Mouse (Mus musculus) cerebellum, postnatal 14 days (tissue): Measurements from ENCODE around the gene Nrxn2.

Experiments used
- DNase-seq, 2 experiments: peaks; one replicate each; pipeline ENCODE4 v3.0.0; 2021; ENCODE audit warnings: mixed read lengths in 2 of 2

The Nrxn2 gene

GRCm38 (mm10) chr19:6392743-6393393 is 25.7 kb upstream of the Nrxn2 start:
- no peak for DNase-seq

- DNase-seq, result no peak
Observed at GRCm38 (mm10) chr19:6393637-6394036, 24.9 kb upstream of the Nrxn2 start.

GRCm38 (mm10) chr19:6396237-6396636 is 22.3 kb upstream of the Nrxn2 start:
- DNase-seq, result no peak

GRCm38 (mm10) chr19:6397582-6398249 is 20.8 kb upstream of the Nrxn2 start:
- no peak for DNase-seq

GRCm38 (mm10) chr19:6398447-6399284 is 19.9 kb upstream of the Nrxn2 start:
- DNase-seq, result peak; percentile 60 to 66

GRCm38 (mm10) chr19:6399285-6400095 is 19.0 kb upstream of the Nrxn2 start, which contains the start of gene Rasgrp2:
TSS of gene Rasgrp2 (plus strand) at chr19:6399340.
- peak; percentile 46 to 56 for DNase-seq

- no peak for DNase-seq
Observed at GRCm38 (mm10) chr19:6400096-6401086, 18.1 kb upstream of the Nrxn2 start.

- peak; percentile 67 to 79 for DNase-seq
Observed at GRCm38 (mm10) chr19:6401131-6401815, 17.3 kb upstream of the Nrxn2 start.

- no peak for DNase-seq
Observed at GRCm38 (mm10) chr19:6401951-6402350, 16.6 kb upstream of the Nrxn2 start.

GRCm38 (mm10) chr19:6403869-6404268 is 14.7 kb upstream of the Nrxn2 start:
- no peak for DNase-seq

- DNase-seq, result no peak
Observed at GRCm38 (mm10) chr19:6405433-6405832, 13.1 kb upstream of the Nrxn2 start.

GRCm38 (mm10) chr19:6407109-6407508 is 11.4 kb upstream of the Nrxn2 start:
- no peak for DNase-seq

GRCm38 (mm10) chr19:6407816-6408510 is 10.6 kb upstream of the Nrxn2 start:
- DNase-seq, result peak in 1 of 2 experiments; percentile 28

GRCm38 (mm10) chr19:6408749-6409148 is 9.8 kb upstream of the Nrxn2 start:
- DNase-seq, result peak in 1 of 2 experiments; percentile 25

- no peak for DNase-seq
Observed at GRCm38 (mm10) chr19:6409176-6409575, 9.4 kb upstream of the Nrxn2 start.

GRCm38 (mm10) chr19:6409936-6410335 is 8.6 kb upstream of the Nrxn2 start:
- DNase-seq, result no peak

GRCm38 (mm10) chr19:6412798-6413197 is 5.7 kb upstream of the Nrxn2 start:
- no peak for DNase-seq

- DNase-seq, result no peak
Observed at GRCm38 (mm10) chr19:6415454-6415853, 3.1 kb upstream of the Nrxn2 start.

GRCm38 (mm10) chr19:6416124-6416770 is 2.3 kb upstream of the Nrxn2 start:
- DNase-seq, result peak in 1 of 2 experiments; percentile 59
